Mouse (Mus musculus) intestine, embryonic 14.5 days (tissue): ENCODE measurements around the gene Gm40460. TPM values are rescaled to one million over a fixed set of nuclear protein-coding genes. Genes with fewer than 3 reads are reported as not detected.
"Not testable (repeated sequence)": the region's sequence is repeated elsewhere in the genome, so short reads cannot be mapped to it uniquely, and the experiment has no call there.

Experiments
- ATAC-seq: fragments of 200-750 bp; cut with Nextera tagmentation; replicated peaks from 2 replicates; pipeline ENCODE4 v1.8.0; 2017; ENCODE audit warnings: low read depth, moderate number of reproducible peaks, moderate TSS enrichment, moderate library complexity; ENCODE audit not compliant: low FRiP score, low TSS enrichment
- DNase-seq: peaks from one replicate; pipeline ENCODE4 v3.0.0-alpha.2; 2018; ENCODE audit warnings: low spot score
- H3K27ac ChIP-seq: fragments of 300-500 bp; sonication (generic); 2 replicates; pipeline ENCODE4 v1.5.1; 2014; ENCODE audit warnings: low read depth, mild to moderate bottlenecking, control low read depth
- H3K27me3 ChIP-seq: fragments of 300-500 bp; sonication (generic); replicated peaks from 2 replicates; pipeline ENCODE4 v1.6.1; 2014; ENCODE audit warnings: low read length, control low read depth; ENCODE audit not compliant: control insufficient read depth, insufficient read depth
- H3K36me3 ChIP-seq: fragments of 300-500 bp; sonication (generic); 2 replicates; pipeline ENCODE4 v1.6.1; 2014; ENCODE audit warnings: low read length, control low read depth; ENCODE audit not compliant: control insufficient read depth, insufficient read depth
- H3K4me1 ChIP-seq: fragments of 300-500 bp; sonication (generic); replicated peaks from 2 replicates; pipeline ENCODE4 v1.6.1; 2014; ENCODE audit warnings: low read length, control low read depth, mixed read lengths; ENCODE audit not compliant: control insufficient read depth, insufficient read depth
- H3K4me2 ChIP-seq: fragments of 300-500 bp; sonication (generic); 2 replicates; pipeline ENCODE4 v1.6.1; 2014; ENCODE audit warnings: low read length
- H3K4me3 ChIP-seq: fragments of 300-500 bp; sonication (generic); 2 replicates; pipeline ENCODE4 v1.5.1; 2014; ENCODE audit warnings: low read depth, low read length, control low read depth, mixed read lengths
- H3K9ac ChIP-seq: fragments of 300-500 bp; sonication (generic); 2 replicates; pipeline ENCODE4 v1.6.1; 2014; ENCODE audit warnings: mild to moderate bottlenecking, low read length
- H3K9me3 ChIP-seq: fragments of 300-500 bp; sonication (generic); 2 replicates; pipeline ENCODE4 v1.6.1; 2016; ENCODE audit warnings: low read length, control low read depth; ENCODE audit not compliant: control insufficient read depth
- WGBS: fragments of 180-500 bp; shearing (Covaris S2); extraction: QIAGEN DNeasy Blood & Tissue Kit; methylation state at CpG from one replicate; pipeline ENCODE4 v1.1.7; 2014; 5-methylcytosine and 5-hydroxymethylcytosine counted together
- polyA plus RNA-seq: library from polyadenylated mRNA; unstranded; fragments of >200 nt; fragmentation: Nextera tagmentation; extraction: Ambion mirVana; gene quantifications from 2 replicates; pipeline ENCODE4 v1.2.1, GENCODE M21; 2014

The Gm40460 gene
- polyA plus RNA-seq, 1 experiment from 2014 or later = not detected

- not testable (repeated sequence) for ATAC-seq, H3K27me3 ChIP-seq, H3K27ac ChIP-seq, H3K4me3 ChIP-seq, DNase-seq, H3K9me3 ChIP-seq, H3K4me1 ChIP-seq, H3K36me3 ChIP-seq, H3K9ac ChIP-seq, H3K4me2 ChIP-seq
- whole genome bisulfite sequencing = 77% methylated on average over 5 of the region's 5 CpGs
Measured at GRCm38 (mm10) chr7:142206891-142207290, 34.0 kb downstream of the Gm40460 start.

GRCm38 (mm10) chr7:142205488-142205887 is 35.4 kb downstream of the Gm40460 start:
- Histone ChIP-seq H3K27me3 (0 out of 2 replicates have a peak, but pooled peaks cover 2% of the 10 kb centered on the region), H3K9ac (no peak overlapping the region), H3K4me3 (no peak overlapping the region), H3K27ac (no peak overlapping the region), H3K9me3 (no peaks in the 10 kb centered on the region), H3K36me3 (no peaks in the 10 kb centered on the region), H3K4me2 (no peak overlapping the region), H3K4me1 (no peaks in the 10 kb centered on the region)
- DNase-seq (no peak), ATAC-seq (no peak)

GRCm38 (mm10) chr7:142201064-142201463 is 39.8 kb downstream of the Gm40460 start, which contains the start of gene Krtap5-3:
Gene Krtap5-3 (plus strand): TSS chr7:142201364.
- ATAC-seq (no peak), DNase-seq (no peak)
- Histone ChIP-seq H3K27ac (no peak within 1 kb of the TSS), H3K4me3 (no peak within 1 kb of the TSS), H3K9ac (no peak within 1 kb of the TSS), H3K4me1 (no peaks in the 10 kb centered on the region), H3K36me3 (no peaks in the 10 kb centered on the region), H3K9me3 (no peaks in the 10 kb centered on the region), H3K27me3 (0 out of 2 replicates have a peak, but pooled peaks cover 2% of the 10 kb centered on the region), H3K4me2 (no peak within 1 kb of the TSS)
- WGBS = 33% methylated on average over 1 of the region's 1 CpGs

- H3K9ac ChIP-seq = no peak overlapping the region
- H3K36me3 ChIP-seq = no peaks in the 10 kb centered on the region
- no peak overlapping the region for H3K4me2 ChIP-seq
- no peak for ATAC-seq
- H3K4me3 ChIP-seq = no peak overlapping the region
- 0 out of 2 replicates have a peak, but pooled peaks cover 2% of the 10 kb centered on the region for H3K27me3 ChIP-seq
- H3K4me1 ChIP-seq = no peaks in the 10 kb centered on the region
- H3K9me3 ChIP-seq = no peaks in the 10 kb centered on the region
- DNase-seq = no peak
- no peak overlapping the region for H3K27ac ChIP-seq
- 85% methylated on average over 2 of the region's 2 CpGs for WGBS
Measured at GRCm38 (mm10) chr7:142198748-142199147, 42.1 kb downstream of the Gm40460 start.

Other genes with a start within 250 kb of the Gm40460 start
- 63.0 and 64.8 TPM in 2 replicates for gene Mob2, start 180.0 kb downstream of the Gm40460 start, polyA plus RNA-seq
- 8.1 and 8.8 TPM in 2 replicates for gene Dusp8, start 145.2 kb downstream of the Gm40460 start, polyA plus RNA-seq
- not detected in 2 replicates for gene Gm45618, start 120.3 kb downstream of the Gm40460 start, polyA plus RNA-seq
- gene Gm39115, start 105.0 kb downstream of the Gm40460 start, polyA plus RNA-seq = not detected in 2 replicates
- not detected in 2 replicates for gene Gm45337, start 96.5 kb downstream of the Gm40460 start, polyA plus RNA-seq
- gene Gm29735, start 84.0 kb downstream of the Gm40460 start, polyA plus RNA-seq = not detected in 2 replicates
- not detected in 2 replicates for gene Gm4553, start 75.3 kb downstream of the Gm40460 start, polyA plus RNA-seq
- gene Krtap5-2, start 65.1 kb downstream of the Gm40460 start, polyA plus RNA-seq = not detected in 2 replicates
- gene Gm10153, start 50.7 kb downstream of the Gm40460 start, polyA plus RNA-seq = not detected in 2 replicates
- not detected in 2 replicates for gene Krtap5-3, start 39.7 kb downstream of the Gm40460 start, polyA plus RNA-seq
- gene Gm7579, start 29.2 kb downstream of the Gm40460 start, polyA plus RNA-seq = not detected in 2 replicates
- not detected in 2 replicates for gene Krtap5-5, start 11.1 kb downstream of the Gm40460 start, polyA plus RNA-seq
- not detected in 2 replicates for gene Gm2431, start 17.3 kb upstream of the Gm40460 start, polyA plus RNA-seq
- not detected in 2 replicates for gene Gm4559, start 33.3 kb upstream of the Gm40460 start, polyA plus RNA-seq
- 0.42 TPM in 1 of 2 replicates, not detected in the other for gene Krtap5-1, start 56.0 kb upstream of the Gm40460 start, polyA plus RNA-seq
- not detected in 2 replicates for gene Krtap5-4, start 62.5 kb upstream of the Gm40460 start, polyA plus RNA-seq
- gene Ifitm10, start 132.7 kb upstream of the Gm40460 start, polyA plus RNA-seq = 1.7 and 2.1 TPM in 2 replicates
- gene Gm49369, start 141.6 kb upstream of the Gm40460 start, polyA plus RNA-seq = 0.54 TPM in 1 of 2 replicates, not detected in the other
- 245 and 248 TPM in 2 replicates for gene Ctsd, start 147.0 kb upstream of the Gm40460 start, polyA plus RNA-seq
- 1.6 and 3.8 TPM in 2 replicates for gene Syt8, start 193.8 kb upstream of the Gm40460 start, polyA plus RNA-seq
- 1.7 and 3.2 TPM in 2 replicates for gene Tnni2, start 200.7 kb upstream of the Gm40460 start, polyA plus RNA-seq
- gene Lsp1, start 219.7 kb upstream of the Gm40460 start, polyA plus RNA-seq = 145 and 153 TPM in 2 replicates